Mouse (Mus musculus) hindbrain, embryonic 11.5 days (tissue): ENCODE data around the gene Fcer1g. TPM values are rescaled to one million over a fixed set of nuclear protein-coding genes. Genes with fewer than 3 reads are reported as not detected.

ENCODE experiments used
- ATAC-seq: fragments of 200-750 bp; cut with Nextera tagmentation; 2 replicates; pipeline ENCODE4 v1.8.0; 2017; ENCODE audit warnings: mild to moderate bottlenecking, moderate TSS enrichment, moderate library complexity; ENCODE audit not compliant: low FRiP score
- DNase-seq: peaks from one replicate; pipeline ENCODE4 v3.0.0-alpha.2; 2015; ENCODE audit warnings: low spot score
- H3K27ac ChIP-seq: fragments of 300-500 bp; sonication (generic); 2 replicates; pipeline ENCODE4 v1.5.1; 2014; ENCODE audit warnings: mild to moderate bottlenecking, low read depth, low read length
- H3K27me3 ChIP-seq: fragments of 300-500 bp; sonication (generic); 2 replicates; pipeline ENCODE4 v1.6.1; 2014; ENCODE audit warnings: mild to moderate bottlenecking, low read length, moderate library complexity, mixed read lengths; ENCODE audit not compliant: control insufficient read depth, insufficient read depth
- H3K36me3 ChIP-seq: fragments of 300-500 bp; sonication (generic); 2 replicates; pipeline ENCODE4 v1.6.1; 2014; ENCODE audit warnings: mild to moderate bottlenecking, low read length, moderate library complexity, mixed read lengths; ENCODE audit not compliant: control insufficient read depth, insufficient read depth
- H3K4me1 ChIP-seq: fragments of 300-500 bp; sonication (generic); replicated peaks from 2 replicates; pipeline ENCODE4 v1.6.1; 2014; ENCODE audit warnings: low read length, mixed read lengths; ENCODE audit not compliant: control insufficient read depth, insufficient read depth
- H3K4me2 ChIP-seq: fragments of 300-500 bp; sonication (generic); replicated peaks from 2 replicates; pipeline ENCODE4 v1.6.1; 2014; ENCODE audit warnings: mild to moderate bottlenecking, low read depth, low read length
- H3K4me3 ChIP-seq: fragments of 300-500 bp; sonication (generic); 2 replicates; pipeline ENCODE4 v1.5.1; 2014; ENCODE audit warnings: low read depth, low read length
- H3K9ac ChIP-seq: fragments of 300-500 bp; sonication (generic); 2 replicates; pipeline ENCODE4 v1.6.1; 2014; ENCODE audit warnings: low read depth, low read length
- H3K9me3 ChIP-seq: fragments of 300-500 bp; sonication (generic); 2 replicates; pipeline ENCODE4 v1.6.1; 2016; ENCODE audit warnings: low read length; ENCODE audit not compliant: control insufficient read depth
- WGBS: fragments of 180-500 bp; shearing (Covaris S2); extraction: QIAGEN DNeasy Blood & Tissue Kit; methylation state at CpG from one replicate; pipeline ENCODE4 v1.1.7; 2014; 5-methylcytosine and 5-hydroxymethylcytosine counted together
- polyA plus RNA-seq: library from polyadenylated mRNA; unstranded; fragments of >200 nt; fragmentation: Nextera tagmentation; extraction: Ambion mirVana; gene quantifications from 2 replicates; pipeline ENCODE4 v1.2.1, GENCODE M21; 2014

The Fcer1g gene
- polyA plus RNA-seq, 1 experiment from 2014 or later, result 26.1 TPM

- no peak overlapping the region for H3K4me2 ChIP-seq
- ATAC-seq, result no peak
- H3K4me1 ChIP-seq, result no peaks in the 10 kb centered on the region
- DNase-seq, result no peak
- no peak overlapping the region for H3K27ac ChIP-seq
- H3K36me3 ChIP-seq, result no peaks in the 10 kb centered on the region; the same call in 1 of the 2 replicates
- 62% methylated on average over 3 of the region's 3 CpGs for WGBS
- no peaks in the 10 kb centered on the region for H3K9me3 ChIP-seq
- H3K9ac ChIP-seq, result no peak overlapping the region
- no peak overlapping the region for H3K4me3 ChIP-seq
- H3K27me3 ChIP-seq, result no peaks in the 10 kb centered on the region
Measured at GRCm38 (mm10) chr1:171230215-171230614, 4.0 kb downstream of the Fcer1g start.

GRCm38 (mm10) chr1:171229750-171230149 is 4.4 kb downstream of the Fcer1g start:
- Histone ChIP-seq H3K36me3 (no peaks in the 10 kb centered on the region; the same call in 1 of the 2 replicates), H3K27ac (no peak overlapping the region), H3K9ac (no peak overlapping the region), H3K4me2 (no peak overlapping the region), H3K9me3 (no peaks in the 10 kb centered on the region), H3K27me3 (no peaks in the 10 kb centered on the region), H3K4me3 (no peak overlapping the region), H3K4me1 (no peaks in the 10 kb centered on the region)
- 57% methylated on average over 6 of the region's 6 CpGs for WGBS
- no peak for DNase-seq
- no peak for ATAC-seq

GRCm38 (mm10) chr1:171227879-171228278 is 6.3 kb downstream of the Fcer1g start:
- H3K9me3 ChIP-seq, result no peaks in the 10 kb centered on the region
- no peak overlapping the region for H3K4me2 ChIP-seq
- no peak for DNase-seq
- H3K4me3 ChIP-seq, result no peak overlapping the region
- H3K36me3 ChIP-seq, result no peaks in the 10 kb centered on the region
- H3K9ac ChIP-seq, result no peak overlapping the region
- no peak overlapping the region for H3K27ac ChIP-seq
- 85% methylated on average over 1 of the region's 1 CpGs for WGBS
- H3K27me3 ChIP-seq, result no peaks in the 10 kb centered on the region
- no peaks in the 10 kb centered on the region for H3K4me1 ChIP-seq
- no peak for ATAC-seq

GRCm38 (mm10) chr1:171226780-171227179 is 7.4 kb downstream of the Fcer1g start:
- no peak for DNase-seq
- Histone ChIP-seq H3K9me3 (no peaks in the 10 kb centered on the region), H3K4me3 (no peak overlapping the region), H3K27ac (no peak overlapping the region), H3K27me3 (no peaks in the 10 kb centered on the region), H3K4me2 (no peak overlapping the region), H3K4me1 (no peaks in the 10 kb centered on the region), H3K9ac (no peak overlapping the region), H3K36me3 (no peaks in the 10 kb centered on the region)
- 64% methylated on average over 3 of the region's 4 CpGs for WGBS
- no peak for ATAC-seq

GRCm38 (mm10) chr1:171224857-171225256 is 9.3 kb downstream of the Fcer1g start, which contains the start of gene Apoa2:
TSS of gene Apoa2 (plus strand) at chr1:171225054.
- no peak for DNase-seq
- WGBS, result 84% methylated on average over 5 of the region's 5 CpGs
- no peak within 1 kb of the TSS for H3K4me2 ChIP-seq
- no peak within 1 kb of the TSS for H3K4me3 ChIP-seq
- H3K9me3 ChIP-seq, result no peaks in the 10 kb centered on the region
- no peaks in the 10 kb centered on the region for H3K27me3 ChIP-seq
- H3K9ac ChIP-seq, result no peak within 1 kb of the TSS
- no peak for ATAC-seq
- no peaks in the 10 kb centered on the region for H3K36me3 ChIP-seq
- peaks cover 7% of the 10 kb centered on the region; the same call in 1 of the 2 replicates for H3K4me1 ChIP-seq
- no peak within 1 kb of the TSS for H3K27ac ChIP-seq

- Histone ChIP-seq H3K9me3 (no peaks in the 10 kb centered on the region), H3K27me3 (no peaks in the 10 kb centered on the region), H3K27ac (no peak overlapping the region), H3K4me1 (peaks cover 7% of the 10 kb centered on the region; the same call in 1 of the 2 replicates), H3K36me3 (no peaks in the 10 kb centered on the region), H3K4me3 (no peak overlapping the region), H3K9ac (no peak overlapping the region), H3K4me2 (no peak overlapping the region)
- WGBS, result 85% methylated on average over 2 of the region's 2 CpGs
- ATAC-seq (no peak), DNase-seq (no peak)
Measured at GRCm38 (mm10) chr1:171223796-171224195, 10.4 kb downstream of the Fcer1g start.

GRCm38 (mm10) chr1:171223168-171223567 is 11.0 kb downstream of the Fcer1g start:
- Histone ChIP-seq H3K27me3 (no peaks in the 10 kb centered on the region), H3K4me2 (no peak overlapping the region), H3K9ac (no peak overlapping the region), H3K9me3 (no peaks in the 10 kb centered on the region), H3K4me1 (peaks cover 7% of the 10 kb centered on the region; the same call in 1 of the 2 replicates), H3K4me3 (no peak overlapping the region), H3K36me3 (no peaks in the 10 kb centered on the region), H3K27ac (0 out of 2 replicates have a peak overlapping the region, but pooled peaks have one; percentile 37)
- ATAC-seq (no peak), DNase-seq (no peak)
- 82% methylated on average over 6 of the region's 6 CpGs for WGBS

GRCm38 (mm10) chr1:171222238-171223155 is 11.7 kb downstream of the Fcer1g start, which contains the start of gene Tomm40l:
TSS of gene Tomm40l (minus strand) at chr1:171222514.
- Histone ChIP-seq H3K4me1 (peaks cover 7% of the 10 kb centered on the region; the same call in 1 of the 2 replicates), H3K27ac (peak within 1 kb of the TSS; percentile 37; the same call in 1 of the 2 replicates), H3K36me3 (no peaks in the 10 kb centered on the region), H3K27me3 (no peaks in the 10 kb centered on the region), H3K9me3 (no peaks in the 10 kb centered on the region), H3K9ac (peak within 1 kb of the TSS; percentile 52), H3K4me2 (peak within 1 kb of the TSS; percentile 58), H3K4me3 (peak within 1 kb of the TSS; percentile 43)
- ATAC-seq, result peak; percentile 98
- 2% methylated on average over 28 of the region's 28 CpGs for WGBS
- peak; percentile 89 for DNase-seq
